Mouse (Mus musculus) erythroid progenitor cell, adult 5-6 weeks (primary cell): ENCODE measurements around the gene Rtcb. TPM values are rescaled to one million over a fixed set of nuclear protein-coding genes. Genes with fewer than 3 reads are reported as not detected.

Experiments
- ATAC-seq: replicated peaks from 2 replicates; pipeline ENCODE4 v1.8.0; 2016; ENCODE audit warnings: moderate number of reproducible peaks, mild to moderate bottlenecking, moderate TSS enrichment, inconsistent platforms; ENCODE audit not compliant: poor library complexity, low FRiP score, severe bottlenecking
- total RNA-seq, 2 experiments: library from RNA; stranded (forward) in 1 of 2; stranded (reverse) in 1 of 2; fragments of 150-400 nt in 1 of 2; fragments of 186-747, 209-891 nt in 1 of 2; gene quantifications; 2 replicates each; pipeline versions ENCODE4 v1.2.3 to v1.2.4; 2015 to 2017; ENCODE audit warnings: low replicate concordance in 2 of 2

Rtcb gene
- total RNA-seq, 2 experiments from 2014 or later: 15.9 to 20.2 TPM

DNA sequence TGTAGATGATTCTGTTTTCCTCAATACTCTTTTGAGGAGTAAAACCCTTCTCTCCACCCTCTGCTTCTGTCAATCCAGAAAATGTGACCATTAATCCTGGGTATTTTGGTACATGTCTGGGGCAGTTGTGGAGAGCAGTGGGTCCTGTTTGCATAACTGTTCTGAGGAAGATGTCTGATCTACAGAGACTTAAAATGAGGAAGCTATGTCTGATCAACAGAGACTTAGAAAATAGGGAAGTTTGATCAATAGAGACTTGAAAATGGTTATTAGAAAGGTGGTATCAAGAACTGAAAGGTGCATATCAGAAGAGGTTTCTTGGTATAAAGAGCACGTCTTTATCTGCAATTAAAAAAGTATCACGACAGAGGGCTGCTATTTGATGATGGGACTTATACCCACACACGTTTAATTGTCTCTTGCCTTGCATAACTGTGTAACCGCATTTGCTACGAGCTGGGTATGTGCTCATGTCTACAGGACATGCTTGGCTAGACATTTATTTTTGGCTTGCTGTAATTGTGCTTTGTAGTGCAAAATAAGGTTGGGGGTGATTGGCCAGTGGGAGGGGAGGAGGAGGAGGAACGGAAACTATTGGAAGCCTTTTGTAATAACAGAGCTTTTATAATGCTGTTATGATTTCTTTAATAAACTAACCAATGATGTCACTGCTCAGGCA, 5.7 kb downstream of the Rtcb start:
- no peak for ATAC-seq

- ATAC-seq: no peak
These were observed 9.0 kb downstream of the Rtcb start for GRCm38 (mm10) chr10:85948483-85949196.

DNA sequence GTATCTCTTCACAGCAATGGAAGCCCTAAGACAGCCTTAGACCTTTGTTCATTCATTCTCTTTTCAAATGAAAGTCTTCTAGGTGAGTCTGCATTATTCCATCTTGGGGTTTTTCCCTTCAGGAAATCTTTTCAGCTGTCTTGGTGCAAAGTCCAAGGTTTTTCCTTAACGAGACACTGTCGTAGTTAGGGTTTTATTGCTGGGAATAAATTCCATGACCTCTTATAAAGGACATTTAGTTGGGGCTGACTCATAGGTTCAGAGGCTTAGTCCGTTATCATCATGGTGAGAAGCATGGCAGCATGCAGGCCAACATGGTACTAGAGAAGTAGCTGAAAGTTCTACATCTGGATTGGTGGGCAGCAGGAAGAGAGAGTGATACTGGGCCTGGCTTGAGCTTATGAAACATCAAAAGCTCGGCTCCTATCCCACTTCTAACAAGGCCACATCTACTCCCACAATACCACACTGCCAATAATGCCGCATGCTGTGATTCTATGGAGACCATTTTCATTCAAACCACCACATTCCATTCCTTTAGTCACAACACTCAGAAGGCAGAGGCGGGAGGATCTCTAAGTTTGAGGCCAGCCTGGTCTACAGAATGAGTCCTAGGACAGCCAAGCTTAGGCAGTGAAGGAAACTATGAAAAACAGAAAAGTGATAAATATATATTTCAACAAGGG, 21.2 kb downstream of the Rtcb start:
- ATAC-seq: no peak

- ATAC-seq: no peak
These were observed 27.7 kb downstream of the Rtcb start for GRCm38 (mm10) chr10:85929962-85930361.

- ATAC-seq: no peak
These were observed 28.4 kb downstream of the Rtcb start for GRCm38 (mm10) chr10:85929208-85929591.

GRCm38 (mm10) chr10:85928499-85929207, 29.0 kb downstream of the Rtcb start:
- no peak for ATAC-seq

GRCm38 (mm10) chr10:85927676-85928445, 29.8 kb downstream of the Rtcb start, which contains the start of gene Ascl4:
TSS of gene Ascl4 (plus strand) at chr10:85927681.
- no peak for ATAC-seq

DNA sequence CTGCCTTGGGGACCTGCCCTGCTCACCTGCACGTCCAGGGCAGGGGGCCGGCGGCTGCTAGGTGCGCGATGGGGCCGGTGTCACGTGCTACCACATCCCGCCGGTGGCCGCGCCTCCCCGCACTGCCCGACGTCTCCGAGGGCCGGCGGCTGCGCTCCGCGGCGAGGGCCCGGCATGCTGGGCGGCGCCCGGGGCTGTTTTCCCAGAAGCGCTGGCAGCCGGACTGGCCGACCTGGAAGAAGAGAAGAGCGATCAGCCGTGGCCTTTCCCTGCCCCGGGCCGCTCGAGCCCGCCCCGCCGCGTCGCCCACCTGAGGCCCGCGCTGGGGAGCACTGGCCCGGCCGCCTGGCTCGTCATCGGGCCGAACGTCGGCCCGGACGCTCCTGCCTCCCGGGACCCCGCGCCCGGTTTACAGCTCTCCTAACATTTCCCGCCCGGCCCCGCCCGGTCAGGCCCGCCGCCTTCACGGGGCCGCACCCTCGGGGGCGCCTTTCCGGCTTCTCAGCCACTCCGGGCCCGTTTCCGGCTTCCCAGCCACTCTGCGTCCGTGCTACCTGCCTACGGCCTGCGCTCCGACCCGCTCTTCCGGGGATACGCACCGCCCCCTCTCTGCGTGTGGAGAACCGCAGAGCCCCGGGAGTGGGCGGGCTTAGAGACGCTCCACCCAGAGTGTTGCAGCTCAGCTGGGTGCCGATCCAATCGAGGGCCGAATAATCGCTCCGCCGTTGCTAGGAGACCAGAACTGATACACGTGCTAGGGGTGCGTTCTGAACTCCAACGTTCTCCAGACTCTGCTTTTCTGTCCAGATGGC, 40.9 kb downstream of the Rtcb start, which contains the start of gene Prdm4:
Prdm4 (minus strand) TSS at position 645 of the 812 bp plus-strand sequence.
- peak; percentile 99 for ATAC-seq

Other genes starting within 250 kb of the Rtcb start
- gene Pwp1, start 128.3 kb downstream of the Rtcb start, total RNA-seq (2015; ENCODE audit: low replicate concordance): 9.6 and 24.5 TPM in 2 replicates
- gene Pwp1, start 128.3 kb downstream of the Rtcb start, total RNA-seq (2017; ENCODE audit: low replicate concordance): 6.1 and 10.4 TPM in 2 replicates
- 14.8 and 26.0 TPM in 2 replicates for gene Prdm4, start 40.7 kb downstream of the Rtcb start, total RNA-seq (2015; ENCODE audit: low replicate concordance)
- 22.2 and 37.8 TPM in 2 replicates for gene Prdm4, start 40.7 kb downstream of the Rtcb start, total RNA-seq (2017; ENCODE audit: low replicate concordance)
- not detected in 2 replicates for gene Ascl4, start 30.1 kb downstream of the Rtcb start, total RNA-seq (2015; ENCODE audit: low replicate concordance)
- gene Ascl4, start 30.1 kb downstream of the Rtcb start, total RNA-seq (2017; ENCODE audit: low replicate concordance): not detected in 2 replicates
- not detected in 2 replicates for gene Bpifc, start 54.1 kb upstream of the Rtcb start, total RNA-seq (2015; ENCODE audit: low replicate concordance)
- gene Bpifc, start 54.1 kb upstream of the Rtcb start, total RNA-seq (2017; ENCODE audit: low replicate concordance): not detected in 2 replicates
- 140 and 157 TPM in 2 replicates for gene Fbxo7, start 64.1 kb upstream of the Rtcb start, total RNA-seq (2015; ENCODE audit: low replicate concordance)
- 120 and 183 TPM in 2 replicates for gene Fbxo7, start 64.1 kb upstream of the Rtcb start, total RNA-seq (2017; ENCODE audit: low replicate concordance)